Mouse (Mus musculus): ENCODE measurements around the gene Zcchc10.
A peak's percentile ranks its signal among the peaks of the same experiment; 100 is the strongest.
"Not testable (repeated sequence)": the region's sequence is repeated elsewhere in the genome, so short reads cannot be mapped to it uniquely, and the experiment has no call there.

Gene Zcchc10

GRCm38 (mm10) chr11:53318041-53318440 lies 6.4 kb upstream of the Zcchc10 start:
- no peak for DNase-seq (ENCODE audit: low spot score)

GRCm38 (mm10) chr11:53318568-53318967 lies 5.9 kb upstream of the Zcchc10 start:
- not testable (repeated sequence) for DNase-seq (ENCODE audit: low spot score)

- not testable (repeated sequence) for DNase-seq (ENCODE audit: low spot score)
Observed at GRCm38 (mm10) chr11:53319867-53320266, 4.6 kb upstream of the Zcchc10 start.

- no peak for DNase-seq (ENCODE audit: low spot score)
Observed at GRCm38 (mm10) chr11:53330325-53330724, 5.8 kb downstream of the Zcchc10 start.

GRCm38 (mm10) chr11:53331121-53331520 lies 6.6 kb downstream of the Zcchc10 start:
- no peak for DNase-seq (ENCODE audit: low spot score)

GRCm38 (mm10) chr11:53332076-53332680 lies 7.7 kb downstream of the Zcchc10 start:
- no peak for DNase-seq (ENCODE audit: low spot score)

- DNase-seq (ENCODE audit: low spot score) = no peak
Observed at GRCm38 (mm10) chr11:53335505-53336181, 11.2 kb downstream of the Zcchc10 start.

GRCm38 (mm10) chr11:53336182-53336571 lies 11.7 kb downstream of the Zcchc10 start:
- DNase-seq (ENCODE audit: low spot score) = no peak

- DNase-seq (ENCODE audit: low spot score) = no peak
Observed at GRCm38 (mm10) chr11:53336924-53337323, 12.4 kb downstream of the Zcchc10 start.

GRCm38 (mm10) chr11:53337684-53338083 lies 13.2 kb downstream of the Zcchc10 start:
- no peak for DNase-seq (ENCODE audit: low spot score)

GRCm38 (mm10) chr11:53341019-53341418 lies 16.5 kb downstream of the Zcchc10 start:
- not testable (repeated sequence) for DNase-seq (ENCODE audit: low spot score)

- no peak for DNase-seq (ENCODE audit: low spot score)
Observed at GRCm38 (mm10) chr11:53342711-53343110, 18.2 kb downstream of the Zcchc10 start.

GRCm38 (mm10) chr11:53345328-53345727 lies 20.8 kb downstream of the Zcchc10 start:
- no peak for DNase-seq (ENCODE audit: low spot score)

- no peak for DNase-seq (ENCODE audit: low spot score)
Observed at GRCm38 (mm10) chr11:53345738-53346137, 21.3 kb downstream of the Zcchc10 start.

- DNase-seq (ENCODE audit: low spot score) = peak; percentile 88
Observed at GRCm38 (mm10) chr11:53350291-53351223, 26.1 kb downstream of the Zcchc10 start, which contains the start of gene Aff4. TSS of gene Aff4 (plus strand) at chr11:53350833.

- DNase-seq (ENCODE audit: low spot score) = peak; percentile 34
Observed at GRCm38 (mm10) chr11:53351224-53351942, 26.9 kb downstream of the Zcchc10 start.

- DNase-seq (ENCODE audit: low spot score) = no peak
Observed at GRCm38 (mm10) chr11:53351943-53352590, 27.6 kb downstream of the Zcchc10 start.

- DNase-seq (ENCODE audit: low spot score) = no peak
Observed at GRCm38 (mm10) chr11:53358504-53359155, 34.2 kb downstream of the Zcchc10 start.

- DNase-seq (ENCODE audit: low spot score) = no peak
Observed at GRCm38 (mm10) chr11:53367032-53367431, 42.6 kb downstream of the Zcchc10 start.

GRCm38 (mm10) chr11:53378918-53379317 lies 54.4 kb downstream of the Zcchc10 start:
- no peak for DNase-seq (ENCODE audit: low spot score)

Data from ovary, adult 18-20 months (tissue).